Mouse (Mus musculus): Measurements from ENCODE around the gene Zswim3.
"Not testable (repeated sequence)": the region's sequence is repeated elsewhere in the genome, so short reads cannot be mapped to it uniquely, and the experiment has no call there.

Gene Zswim3

DNA sequence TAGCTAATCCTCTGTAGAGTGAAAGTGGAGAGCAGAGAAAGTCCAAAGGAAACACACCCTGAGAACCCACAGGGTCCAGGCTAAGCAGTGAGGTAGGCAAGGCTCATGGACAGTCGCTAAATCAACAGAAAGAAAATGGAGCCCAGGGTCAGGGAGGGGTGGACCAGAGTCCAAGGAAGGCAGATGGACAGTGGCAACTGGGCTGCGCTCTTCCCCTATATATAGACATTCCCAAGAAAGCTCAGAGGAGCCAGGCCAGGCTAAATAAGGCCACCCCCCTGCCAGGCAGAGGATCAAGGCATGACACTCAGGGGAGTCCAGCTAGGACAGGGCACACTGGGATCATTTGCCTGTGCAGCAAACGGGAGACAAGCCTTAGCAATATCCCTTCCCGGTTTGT lies 23.0 kb upstream of the Zswim3 start:
- DNase-seq (ENCODE audit: low spot score), result no peak

DNA sequence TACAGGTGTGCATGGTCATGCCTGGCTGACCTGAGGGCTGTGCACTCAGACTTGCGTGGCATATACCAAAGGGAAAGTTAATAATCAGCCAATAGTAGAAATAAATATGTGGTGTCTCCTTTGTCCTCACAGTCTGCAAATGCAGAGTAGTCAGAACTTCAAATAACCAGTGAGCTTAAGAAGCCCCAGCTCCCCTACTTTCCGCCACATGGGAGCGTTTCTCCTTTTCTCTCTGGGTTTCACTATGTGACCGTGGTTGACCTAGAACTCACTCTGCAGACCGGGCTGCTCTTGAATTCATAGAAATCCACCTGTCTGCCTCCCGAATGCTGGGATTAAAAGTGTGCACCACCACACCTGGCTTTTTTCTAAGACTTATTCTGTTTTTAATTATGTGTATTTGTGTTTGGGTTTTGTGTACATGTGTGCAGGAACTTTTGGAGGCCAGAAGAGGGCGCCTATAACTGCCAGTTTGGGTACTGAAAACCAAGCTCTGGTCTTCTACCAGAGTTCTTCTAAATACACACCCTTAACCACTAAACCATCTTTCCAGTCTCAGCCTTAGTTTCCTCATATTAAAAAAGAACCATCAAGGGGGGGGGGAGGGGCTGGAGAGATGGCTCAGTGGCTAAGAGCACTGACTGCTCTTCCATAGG lies 20.8 kb upstream of the Zswim3 start:
- no peak for DNase-seq (ENCODE audit: low spot score)

DNA sequence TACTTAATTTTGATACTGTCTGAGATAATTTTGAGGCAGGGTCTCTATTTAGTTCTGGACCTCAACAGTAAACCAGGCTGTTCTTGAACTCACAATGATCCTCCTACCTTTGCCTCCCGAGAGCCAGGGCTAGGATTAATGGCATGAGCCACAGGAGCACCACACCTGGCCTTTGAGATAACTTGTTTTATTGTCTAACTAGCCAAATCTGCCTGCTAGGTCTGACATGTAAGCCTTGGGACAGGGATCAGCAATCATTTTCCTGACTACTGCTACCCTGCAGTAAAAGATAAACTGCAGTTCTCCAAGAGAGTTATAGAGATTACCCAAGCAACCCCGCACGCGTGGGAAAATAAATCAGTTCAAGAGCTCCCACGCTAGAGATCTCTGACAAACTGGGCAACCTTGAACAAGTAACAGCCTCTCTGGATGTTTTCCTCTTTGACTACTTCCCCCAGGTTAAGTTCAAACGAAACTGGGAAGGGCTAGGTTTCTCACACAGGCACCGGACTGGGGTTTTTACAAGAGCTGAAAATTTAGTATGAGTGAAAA lies 20.0 kb upstream of the Zswim3 start:
- no peak for DNase-seq (ENCODE audit: low spot score)

DNA sequence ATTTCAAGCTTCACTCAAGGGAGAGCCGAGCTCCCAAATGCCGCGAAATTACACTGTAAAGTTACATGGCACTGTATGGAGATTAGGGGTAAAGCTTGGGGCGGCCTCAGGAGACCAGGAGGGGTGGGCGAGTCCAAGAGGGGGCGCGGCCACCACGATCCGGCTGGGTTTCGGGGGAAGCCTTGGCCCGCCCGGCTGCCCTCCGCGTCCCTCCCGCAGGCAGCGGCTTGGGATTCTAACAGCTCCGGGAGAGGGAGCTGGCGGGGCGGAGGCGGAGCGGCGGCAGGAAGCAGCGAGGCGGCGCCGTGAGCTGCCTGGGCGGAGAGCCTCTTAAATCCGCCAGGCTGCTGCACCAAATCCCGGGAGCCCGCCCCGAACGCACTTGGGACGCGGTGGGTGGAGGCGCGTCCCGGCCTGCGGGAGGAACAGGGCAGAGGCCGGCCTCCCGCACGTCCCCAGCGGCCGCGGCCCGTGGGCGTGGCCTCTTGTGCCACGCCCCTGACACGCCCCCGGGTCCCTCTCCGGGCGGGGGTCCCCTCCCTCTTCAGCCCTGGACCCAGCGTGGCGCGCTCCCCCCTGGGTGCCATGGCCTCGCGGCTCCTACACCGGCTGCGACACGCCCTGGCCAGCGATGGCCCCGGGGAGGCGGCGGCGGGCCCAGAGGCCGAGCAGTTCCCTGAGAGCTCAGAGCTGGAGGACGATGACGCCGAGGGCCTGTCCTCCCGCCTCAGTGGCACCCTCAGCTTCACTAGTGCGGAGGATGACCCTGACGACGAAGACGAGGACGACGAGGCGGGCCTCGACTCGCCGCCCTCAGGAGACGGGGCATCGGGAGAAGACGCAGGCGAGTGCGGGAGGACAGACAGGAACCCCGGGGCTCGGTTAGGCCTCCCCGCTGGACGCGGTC lies 19.2 kb upstream of the Zswim3 start, which contains the start of gene Snx21:
Gene Snx21 (plus strand): TSS at position 343 of the 907 bp plus-strand sequence.
- DNase-seq (ENCODE audit: low spot score), result peak; percentile 95

DNA sequence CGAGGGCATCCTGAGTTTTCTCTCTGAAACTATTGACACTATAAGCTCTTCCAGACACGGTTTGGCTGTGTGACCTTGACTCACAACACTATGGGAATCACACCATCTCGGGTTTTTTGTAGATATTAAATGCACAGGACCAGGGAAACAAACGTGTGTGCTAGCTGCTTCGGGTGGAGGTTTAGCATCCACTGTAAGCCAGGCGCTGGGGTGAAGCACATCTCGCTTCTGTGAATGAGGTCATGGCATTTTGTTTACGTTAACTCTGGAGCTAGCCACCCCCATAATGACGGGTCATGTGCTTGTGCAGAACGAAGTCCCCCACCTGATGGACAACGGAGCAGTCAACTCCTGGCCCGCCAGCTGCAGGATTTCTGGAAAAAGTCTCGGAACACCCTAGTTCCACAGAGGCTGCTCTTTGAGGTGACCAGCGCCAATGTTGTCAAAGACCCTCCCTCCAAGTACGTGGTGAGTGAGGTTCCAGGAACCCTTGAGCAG lies 18.5 kb upstream of the Zswim3 start:
- DNase-seq (ENCODE audit: low spot score), result peak; percentile 32

DNA sequence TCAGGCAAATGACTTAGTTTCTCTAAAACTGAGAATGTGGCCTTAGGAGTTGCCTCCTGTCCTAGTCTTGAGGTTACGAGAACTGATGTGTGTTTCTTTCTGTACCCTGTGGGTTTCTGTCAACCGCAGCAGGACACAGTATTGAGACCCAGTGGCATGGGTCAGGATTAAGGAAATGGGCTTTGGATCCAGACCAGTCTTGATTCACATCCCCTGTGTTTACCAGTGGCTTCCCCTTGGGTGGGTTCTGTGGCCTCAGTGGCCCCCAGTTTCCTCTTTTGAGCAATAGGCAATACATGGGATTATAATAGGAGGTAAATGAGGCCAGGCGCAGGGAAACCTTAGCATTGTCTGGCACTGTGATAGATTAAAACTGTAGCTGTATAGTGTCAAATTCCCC lies 17.9 kb upstream of the Zswim3 start:
- peak; percentile 12 for DNase-seq (ENCODE audit: low spot score)

DNA sequence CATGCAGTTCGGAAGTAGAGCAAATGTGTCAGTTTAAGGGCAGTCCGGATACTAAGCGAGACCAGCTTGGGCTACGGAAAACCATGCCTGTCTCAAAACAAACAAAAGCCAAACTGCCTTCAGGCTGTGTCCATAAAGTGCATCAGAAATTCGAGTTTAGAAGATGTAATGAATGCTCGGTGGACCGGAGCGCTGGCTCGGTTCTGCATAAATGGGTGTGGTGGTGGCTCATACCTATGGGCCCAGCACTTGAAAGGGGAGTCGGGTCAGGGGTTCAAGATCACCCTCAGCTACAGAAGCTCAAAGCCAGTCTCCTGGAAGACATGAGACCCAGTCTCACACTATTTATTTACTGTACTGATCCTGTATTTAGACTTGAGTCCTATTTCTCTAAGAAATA lies 17.1 kb upstream of the Zswim3 start:
- DNase-seq (ENCODE audit: low spot score), result no peak

DNA sequence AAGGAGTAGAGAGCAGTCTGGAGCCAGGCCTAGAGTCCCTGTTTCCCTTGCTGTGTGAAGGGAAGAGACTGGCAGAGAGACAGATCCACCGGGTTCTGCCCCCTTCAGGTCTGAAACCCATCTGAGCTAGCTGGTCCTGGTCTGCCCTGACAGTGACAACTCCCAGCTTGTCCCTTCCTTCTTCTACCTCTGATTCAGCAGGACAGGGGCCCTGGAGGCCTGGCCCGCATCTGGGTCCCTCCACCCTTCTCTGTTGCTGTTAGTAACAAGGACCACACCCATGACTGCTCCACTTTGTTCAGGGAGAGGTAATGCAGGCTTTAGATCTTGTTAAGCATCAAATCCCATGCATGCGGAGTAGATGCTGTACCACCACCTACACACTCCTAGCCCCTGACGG lies 16.5 kb upstream of the Zswim3 start:
- no peak for DNase-seq (ENCODE audit: low spot score)

DNA sequence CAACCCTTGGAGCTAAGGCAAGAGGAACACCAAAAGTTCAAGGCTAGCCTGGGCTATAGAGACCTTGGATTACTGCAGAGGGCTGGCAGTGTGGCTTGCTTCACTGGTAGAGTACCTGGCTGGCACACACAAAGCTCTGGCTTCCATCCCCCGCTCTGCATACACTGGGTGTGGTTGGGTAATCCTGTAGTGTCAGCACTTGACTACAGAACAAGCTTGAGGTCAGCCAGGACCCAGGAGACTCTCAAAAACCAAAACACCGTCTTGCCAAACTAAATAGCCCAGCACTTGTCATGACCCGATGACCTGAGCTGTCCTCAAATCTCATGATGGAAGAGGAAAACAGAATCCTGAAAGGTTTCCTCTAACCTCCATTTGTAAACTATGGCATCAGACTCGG lies 14.4 kb upstream of the Zswim3 start:
- peak; percentile 79 for DNase-seq (ENCODE audit: low spot score)

DNA sequence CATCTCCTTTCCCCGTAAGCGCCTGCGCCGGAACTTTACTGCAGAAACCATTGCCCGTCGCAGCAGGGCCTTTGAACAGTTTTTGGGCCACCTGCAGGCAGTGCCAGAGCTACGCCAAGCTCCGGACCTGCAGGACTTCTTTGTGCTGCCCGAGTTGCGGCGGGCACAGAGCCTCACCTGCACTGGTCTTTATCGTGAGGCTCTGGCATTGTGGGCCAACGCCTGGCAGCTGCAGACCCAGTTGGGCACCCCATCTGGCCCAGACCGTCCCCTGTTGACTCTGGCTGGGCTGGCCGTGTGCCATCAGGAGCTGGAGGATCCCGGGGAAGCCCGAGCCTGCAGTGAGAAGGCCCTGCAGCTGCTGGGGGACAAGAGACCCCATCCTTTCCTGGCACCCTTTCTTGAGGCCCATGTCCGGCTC lies 13.0 kb upstream of the Zswim3 start:
- DNase-seq (ENCODE audit: low spot score), result no peak

DNA sequence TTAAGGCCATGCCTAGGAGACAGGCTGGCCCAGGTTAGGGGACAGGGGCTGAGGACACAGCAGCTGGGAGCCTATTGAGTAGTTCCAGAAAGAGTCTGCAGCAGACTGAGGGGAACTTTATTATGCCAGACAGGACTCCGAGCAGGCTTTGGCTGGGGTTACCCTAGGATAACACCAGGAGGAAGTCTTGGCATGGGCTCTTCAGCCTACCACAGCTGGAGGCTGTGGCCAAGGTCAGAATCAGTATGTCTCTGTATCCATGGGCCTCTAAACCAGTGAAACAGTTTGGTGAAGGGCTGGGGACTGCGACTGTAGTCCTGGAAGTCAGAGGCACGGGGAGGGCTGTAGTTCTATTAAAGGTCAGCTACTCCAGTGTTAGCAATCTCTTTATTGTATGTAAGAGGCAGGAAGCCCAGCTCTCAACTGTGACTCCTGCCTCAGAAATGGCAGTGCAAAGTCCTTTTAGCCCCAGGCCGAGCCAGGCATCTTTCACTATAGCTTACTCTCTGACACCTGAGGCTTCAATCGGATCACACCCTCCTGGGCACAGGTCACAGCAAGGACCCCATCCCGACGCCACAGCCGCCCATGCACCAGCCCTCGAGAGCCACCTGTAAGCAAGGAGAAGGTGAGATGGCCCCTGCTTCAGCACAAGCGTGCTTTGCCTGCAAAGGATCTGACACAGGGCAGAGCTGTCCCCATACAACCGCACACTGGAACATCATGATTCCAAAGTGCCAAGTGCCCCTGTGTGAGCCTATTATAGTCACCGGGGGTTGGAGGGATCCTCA lies 12.3 kb upstream of the Zswim3 start:
- no peak for DNase-seq (ENCODE audit: low spot score)

DNA sequence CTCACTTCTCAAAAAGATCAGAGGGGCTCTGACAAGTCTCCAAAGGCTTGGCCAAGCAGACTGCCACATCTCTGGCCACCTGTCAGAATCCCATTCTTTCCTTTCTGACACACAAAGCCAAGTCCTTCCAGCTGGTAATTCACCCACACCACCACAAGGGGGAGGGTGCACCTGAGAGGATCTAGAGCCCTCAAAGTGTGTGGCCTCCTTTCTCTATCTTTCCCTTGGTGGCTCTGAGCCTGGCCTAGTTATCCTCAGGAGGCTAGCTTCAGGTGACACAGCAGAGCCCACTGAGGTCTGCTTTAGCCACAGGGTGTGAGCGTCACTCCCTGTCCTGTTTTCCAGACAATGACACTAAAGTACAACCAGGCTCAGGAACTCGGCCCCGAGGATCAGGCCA lies 11.7 kb upstream of the Zswim3 start:
- peak; percentile 48 for DNase-seq (ENCODE audit: low spot score)

DNA sequence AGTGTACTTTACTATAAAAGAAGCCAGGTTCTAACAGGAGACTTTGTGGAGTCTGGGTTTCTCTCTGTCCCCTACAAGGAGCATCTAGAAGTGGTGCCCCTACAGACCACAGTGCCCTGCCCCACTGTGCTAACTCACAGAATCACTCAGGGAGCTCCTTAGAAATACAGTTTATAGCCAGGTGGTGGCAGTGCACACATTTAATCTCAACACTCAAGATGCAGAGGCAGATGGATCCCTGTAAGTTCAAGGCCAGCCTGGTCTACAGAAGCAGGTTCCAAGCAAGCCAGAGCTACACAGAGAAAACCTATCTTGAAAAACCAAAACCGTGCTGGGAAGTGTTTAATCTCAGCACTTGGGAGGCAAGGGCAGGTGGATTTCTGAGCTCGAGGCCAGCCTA lies 11.1 kb upstream of the Zswim3 start:
- DNase-seq (ENCODE audit: low spot score), result no peak

DNA sequence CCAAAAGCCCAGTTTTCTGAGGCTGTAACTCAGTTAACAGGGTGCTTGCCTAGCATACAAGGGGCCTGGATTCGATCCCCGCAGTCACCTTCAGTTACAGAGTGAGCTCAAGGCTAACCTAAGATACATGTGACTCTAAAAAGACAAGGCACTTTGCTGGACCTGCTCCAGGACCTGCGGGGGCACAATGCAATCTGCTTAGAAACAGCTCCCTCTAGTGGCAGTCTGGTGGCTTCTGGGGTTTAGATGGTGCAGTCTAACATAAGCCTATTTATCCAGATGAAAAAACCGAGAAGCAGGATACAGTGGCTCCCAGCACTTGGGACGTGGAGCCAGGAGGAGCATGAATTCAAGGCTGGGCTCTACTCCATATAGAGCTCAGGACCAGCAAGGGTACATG lies 10.6 kb upstream of the Zswim3 start:
- DNase-seq (ENCODE audit: low spot score), result peak; percentile 86

DNA sequence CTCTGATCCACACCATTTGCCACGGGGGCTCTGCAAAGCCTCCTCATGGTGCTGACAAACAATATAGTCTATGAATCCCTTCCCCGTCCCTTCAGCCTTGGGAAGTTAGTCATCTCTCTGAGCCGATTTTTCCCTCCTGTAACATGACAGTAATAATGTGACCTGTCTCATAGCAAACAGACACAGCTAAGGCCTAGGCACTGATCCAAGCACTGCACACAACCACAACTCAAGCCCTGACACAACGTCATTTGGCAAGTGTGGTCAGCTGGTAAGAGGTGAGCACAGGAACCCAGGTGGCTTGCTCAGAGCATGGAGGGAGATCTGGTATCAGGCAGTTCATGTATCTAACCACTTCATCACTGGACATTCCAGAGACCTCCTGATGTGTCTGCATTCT lies 9.0 kb upstream of the Zswim3 start:
- DNase-seq (ENCODE audit: low spot score), result no peak

DNA sequence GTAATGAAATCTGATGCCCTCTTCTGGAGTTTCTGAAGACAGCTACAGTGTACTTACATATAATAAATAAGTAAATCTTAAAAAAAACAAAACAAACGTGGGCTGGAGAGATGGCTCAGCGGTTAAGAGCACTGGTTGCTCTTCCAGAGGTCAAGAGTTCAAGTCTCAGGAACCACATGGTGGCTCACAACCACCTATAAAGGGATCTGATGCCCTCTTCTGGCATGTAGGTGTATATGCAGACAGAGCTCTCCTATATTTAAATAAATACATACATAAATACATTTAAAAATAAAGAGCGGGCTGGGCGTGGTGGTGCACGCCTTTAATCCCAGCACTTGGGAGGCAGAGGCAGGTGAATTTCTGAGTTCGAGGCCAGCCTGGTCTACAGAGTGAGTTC lies 6.3 kb upstream of the Zswim3 start:
- not testable (repeated sequence) for DNase-seq (ENCODE audit: low spot score)

DNA sequence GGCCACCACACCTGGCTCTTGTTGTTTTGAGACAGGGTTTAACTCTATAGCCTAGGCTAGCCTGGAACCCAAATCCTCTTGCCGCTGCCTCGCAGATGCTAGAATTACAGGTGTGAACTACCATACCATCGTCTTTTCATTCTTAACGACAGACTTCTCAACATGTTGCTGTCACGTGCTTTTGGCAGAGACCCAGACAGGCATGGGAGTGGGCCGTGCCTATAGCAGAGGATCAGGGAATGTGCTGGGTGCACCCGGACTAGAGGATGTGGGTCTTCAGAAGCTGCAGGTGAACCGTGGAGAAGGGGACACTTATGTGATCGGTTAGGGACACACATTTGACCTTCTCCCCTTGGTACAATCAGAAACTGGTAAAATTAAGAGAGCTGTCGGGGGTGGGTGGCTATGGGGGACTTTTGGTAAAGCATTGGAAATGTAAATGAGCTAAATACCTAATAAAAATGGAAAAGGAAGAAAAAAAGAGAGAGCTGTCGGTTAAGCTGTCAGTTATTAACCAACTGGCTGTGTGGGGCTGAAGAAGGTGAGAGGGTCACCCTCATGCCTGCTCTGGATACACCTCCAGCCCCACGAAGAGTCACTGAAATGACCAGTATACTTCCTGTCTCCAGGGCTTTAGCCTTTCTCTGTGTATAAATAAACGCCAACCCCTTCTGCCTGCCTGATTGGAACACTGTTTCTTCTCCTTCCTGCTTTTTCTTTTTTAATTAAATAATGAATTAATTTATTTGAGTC lies 4.5 kb upstream of the Zswim3 start:
- no peak for DNase-seq (ENCODE audit: low spot score)

DNA sequence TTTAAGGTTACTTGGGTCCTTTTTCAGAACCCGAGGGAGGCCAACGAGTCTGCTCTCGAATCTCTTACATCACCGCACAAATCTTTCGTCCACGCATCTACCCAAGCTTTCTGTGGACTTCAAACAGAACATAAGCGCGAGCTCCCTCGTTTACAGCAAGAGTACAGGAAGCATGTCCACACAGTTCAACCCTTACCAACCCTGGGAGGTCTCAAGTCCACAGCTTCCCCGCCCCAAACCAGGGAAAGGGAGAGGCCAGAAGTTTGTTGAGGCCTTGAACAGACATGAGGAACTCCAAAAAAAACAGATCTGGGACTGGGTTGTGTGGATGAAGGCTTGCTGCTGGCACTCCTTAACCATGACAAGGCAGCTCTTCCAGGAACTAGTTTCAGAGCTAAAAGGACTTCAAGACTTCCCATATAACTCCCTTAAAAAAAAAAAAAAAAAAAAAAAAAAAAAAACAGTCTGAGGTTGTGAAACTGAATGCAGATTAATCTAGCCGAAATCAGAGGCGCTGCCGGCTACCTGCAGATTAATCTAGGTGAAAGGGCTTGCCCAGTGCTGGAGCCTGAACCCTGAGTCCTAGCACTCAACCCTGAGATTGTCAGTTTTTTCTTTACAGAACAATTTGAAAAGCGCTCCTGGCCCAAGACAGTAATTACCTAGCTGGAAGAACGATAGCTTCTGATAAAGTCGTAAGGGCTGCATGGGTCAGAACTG lies 1.5 kb upstream of the Zswim3 start:
- no peak for DNase-seq (ENCODE audit: low spot score)

DNA sequence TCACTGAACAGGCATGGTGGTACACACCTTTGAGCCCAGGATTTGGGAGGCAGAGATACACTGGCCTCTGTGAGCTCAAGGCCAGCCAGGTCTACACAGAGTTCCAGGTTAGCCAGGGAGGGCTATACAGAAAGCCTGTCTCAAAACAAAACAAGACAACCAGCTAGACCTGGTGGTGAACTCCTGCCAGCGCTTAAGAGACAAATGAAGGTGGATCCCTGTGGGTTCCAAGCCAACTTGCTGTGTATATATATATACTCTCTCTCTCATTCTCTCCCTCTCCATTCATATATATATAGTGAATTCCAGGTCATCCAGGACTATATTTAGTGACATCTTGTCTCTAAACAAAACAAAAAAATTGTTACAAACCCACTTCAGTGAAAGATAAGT lies 981 bp upstream of the Zswim3 start:
- DNase-seq (ENCODE audit: low spot score), result no peak

DNA sequence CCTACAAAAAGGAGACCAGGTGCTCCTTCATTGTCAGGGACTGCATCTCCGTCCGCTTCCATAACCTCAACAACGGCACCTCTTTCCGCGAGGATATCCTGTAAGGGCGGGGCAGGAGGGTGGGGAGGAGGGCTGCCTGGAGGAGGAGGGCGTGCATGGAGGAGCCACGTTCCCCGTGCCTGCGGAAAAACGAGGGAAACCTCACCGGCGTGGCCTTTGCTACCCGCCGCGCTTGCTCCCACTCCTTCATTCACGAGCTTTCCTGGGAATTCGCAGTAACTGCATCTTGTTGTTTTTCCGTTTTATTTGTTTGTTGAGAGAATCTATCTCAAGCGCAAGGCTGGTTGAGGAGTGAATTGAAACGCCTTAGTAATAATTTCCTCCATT lies 427 bp downstream of the Zswim3 start:
- DNase-seq (ENCODE audit: low spot score), result no peak

DNA sequence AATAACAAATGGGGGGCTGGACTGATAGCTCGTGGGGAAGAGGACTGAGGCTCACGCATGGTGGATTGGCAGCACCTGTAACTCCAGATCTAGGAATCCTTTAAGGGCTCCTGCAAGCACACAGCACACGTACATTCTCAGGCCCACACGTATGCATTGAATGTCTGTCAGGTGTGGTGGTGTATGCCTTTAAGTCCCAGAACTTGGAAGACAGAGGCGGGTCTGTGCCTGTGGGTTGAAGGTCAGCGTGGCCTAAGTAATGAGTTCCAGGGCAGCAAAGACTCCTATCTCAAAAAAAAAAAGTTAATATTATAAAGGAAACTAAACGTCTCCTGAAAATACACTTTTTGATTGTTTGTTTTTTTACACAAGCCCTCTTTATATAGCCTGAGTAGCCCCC lies 1.7 kb downstream of the Zswim3 start:
- DNase-seq (ENCODE audit: low spot score), result no peak

Measured in lung, postnatal 25 days (tissue).